Mouse (Mus musculus) CH12.LX (cell line): ENCODE measurements around the gene Lefty2. TPM values are rescaled to one million over a fixed set of nuclear protein-coding genes. Genes with fewer than 3 reads are reported as not detected.

Experiments used
- polyA plus RNA-seq: library from polyadenylated mRNA; unstranded; fragments of >175 nt; gene quantifications from 2 replicates; pipeline ENCODE4 v1.2.1, GENCODE M21; 2012; ENCODE audit warnings: low read depth; ENCODE audit not compliant: insufficient read length
- total RNA-seq, 2 experiments: library from RNA; depleted of rRNA; stranded (reverse); fragments of 300-350 nt in 1 of 2; fragments of >200 nt in 1 of 2; gene quantifications; 2 replicates each; pipeline ENCODE4 v1.2.3; 2012 to 2014

Lefty2 gene
- total and polyA plus RNA-seq, 3 experiments = not detected

Other genes with a start within 250 kb of the Lefty2 start
- gene Mixl1, start 196.1 kb upstream of the Lefty2 start, total RNA-seq (2012; rRNA removed) = not detected in 2 replicates
- not detected in 2 replicates for gene Mixl1, start 196.1 kb upstream of the Lefty2 start, total RNA-seq (2014; rRNA removed)
- gene Mixl1, start 196.1 kb upstream of the Lefty2 start, polyA plus RNA-seq = not detected in 2 replicates
- 14.5 and 17.5 TPM in 2 replicates for gene Acbd3, start 167.1 kb upstream of the Lefty2 start, total RNA-seq (2012; rRNA removed)
- gene Acbd3, start 167.1 kb upstream of the Lefty2 start, total RNA-seq (2014; rRNA removed) = 22.1 and 23.5 TPM in 2 replicates
- 22.4 and 24.2 TPM in 2 replicates for gene Acbd3, start 167.1 kb upstream of the Lefty2 start, polyA plus RNA-seq
- 571 and 590 TPM in 2 replicates for gene H3f3a, start 79.2 kb upstream of the Lefty2 start, total RNA-seq (2012; rRNA removed)
- 1,420 and 1,540 TPM in 2 replicates for gene H3f3a, start 79.2 kb upstream of the Lefty2 start, total RNA-seq (2014; rRNA removed)
- 629 and 715 TPM in 2 replicates for gene H3f3a, start 79.2 kb upstream of the Lefty2 start, polyA plus RNA-seq
- gene Sde2, start 42.0 kb upstream of the Lefty2 start, total RNA-seq (2012; rRNA removed) = 24.7 and 26.3 TPM in 2 replicates
- gene Sde2, start 42.0 kb upstream of the Lefty2 start, total RNA-seq (2014; rRNA removed) = 25.1 and 28.0 TPM in 2 replicates
- gene Sde2, start 42.0 kb upstream of the Lefty2 start, polyA plus RNA-seq = 33.2 and 34.6 TPM in 2 replicates
- gene Pycr2, start 11.2 kb downstream of the Lefty2 start, total RNA-seq (2012; rRNA removed) = 131 and 158 TPM in 2 replicates
- gene Pycr2, start 11.2 kb downstream of the Lefty2 start, total RNA-seq (2014; rRNA removed) = 119 and 133 TPM in 2 replicates
- gene Pycr2, start 11.2 kb downstream of the Lefty2 start, polyA plus RNA-seq = 73.0 and 82.3 TPM in 2 replicates
- gene Lefty1, start 41.9 kb downstream of the Lefty2 start, total RNA-seq (2012; rRNA removed) = 0.17 TPM in 1 of 2 replicates, not detected in the other
- gene Lefty1, start 41.9 kb downstream of the Lefty2 start, total RNA-seq (2014; rRNA removed) = 0.14 TPM in 1 of 2 replicates, not detected in the other
- 0.15 TPM in 1 of 2 replicates, not detected in the other for gene Lefty1, start 41.9 kb downstream of the Lefty2 start, polyA plus RNA-seq
- 2.2 and 2.6 TPM in 2 replicates for gene Tmem63a, start 49.2 kb downstream of the Lefty2 start, total RNA-seq (2012; rRNA removed)
- gene Tmem63a, start 49.2 kb downstream of the Lefty2 start, total RNA-seq (2014; rRNA removed) = 0.89 and 1.1 TPM in 2 replicates
- gene Tmem63a, start 49.2 kb downstream of the Lefty2 start, polyA plus RNA-seq = 3.0 TPM in 2 replicates
- gene Ephx1, start 127.8 kb downstream of the Lefty2 start, total RNA-seq (2012; rRNA removed) = 7.5 and 12.0 TPM in 2 replicates
- gene Ephx1, start 127.8 kb downstream of the Lefty2 start, total RNA-seq (2014; rRNA removed) = 9.8 and 10.7 TPM in 2 replicates
- 20.7 and 21.5 TPM in 2 replicates for gene Ephx1, start 127.8 kb downstream of the Lefty2 start, polyA plus RNA-seq
- gene 9130409I23Rik, start 158.1 kb downstream of the Lefty2 start, total RNA-seq (2012; rRNA removed) = not detected in 2 replicates
- not detected in 2 replicates for gene 9130409I23Rik, start 158.1 kb downstream of the Lefty2 start, total RNA-seq (2014; rRNA removed)
- gene 9130409I23Rik, start 158.1 kb downstream of the Lefty2 start, polyA plus RNA-seq = not detected in 2 replicates